Mouse (Mus musculus) heart, adult 11 months (tissue): ENCODE results near the gene 1700018B08Rik.

Source experiments
- DNase-seq: peaks from one replicate; pipeline ENCODE4 v3.0.0; 2022

1700018B08Rik gene

GRCm38 (mm10) chr8:121497621-121498020 lies 46.5 kb downstream of the 1700018B08Rik start:
- no peak for DNase-seq

GRCm38 (mm10) chr8:121491633-121492032 lies 52.5 kb downstream of the 1700018B08Rik start:
- no peak for DNase-seq

GRCm38 (mm10) chr8:121484072-121484782 lies 59.9 kb downstream of the 1700018B08Rik start:
- DNase-seq, result no peak
